Mouse (Mus musculus): ENCODE data around the gene Bcl2l13.
"Not testable (repeated sequence)": the region's sequence is repeated elsewhere in the genome, so short reads cannot be mapped to it uniquely, and the experiment has no call there.

Bcl2l13 gene

GRCm38 (mm10) chr6:120830056-120830455 lies 6.0 kb upstream of the Bcl2l13 start:
- DNase-seq (ENCODE audit: extremely low spot score, low read depth, low spot score), result no peak

GRCm38 (mm10) chr6:120830866-120831608 lies 5.0 kb upstream of the Bcl2l13 start:
- no peak for DNase-seq (ENCODE audit: extremely low spot score, low read depth, low spot score)

- no peak for DNase-seq (ENCODE audit: extremely low spot score, low read depth, low spot score)
These were observed 3.9 kb upstream of the Bcl2l13 start for GRCm38 (mm10) chr6:120832097-120832496.

- no peak for DNase-seq (ENCODE audit: extremely low spot score, low read depth, low spot score)
These were observed 1.2 kb upstream of the Bcl2l13 start for GRCm38 (mm10) chr6:120834766-120835321.

- no peak for DNase-seq (ENCODE audit: extremely low spot score, low read depth, low spot score)
These were observed 558 bp downstream of the Bcl2l13 start for GRCm38 (mm10) chr6:120836389-120837151.

- DNase-seq (ENCODE audit: extremely low spot score, low read depth, low spot score), result no peak
These were observed 1.1 kb downstream of the Bcl2l13 start for GRCm38 (mm10) chr6:120837152-120837530.

GRCm38 (mm10) chr6:120840258-120840657 lies 4.2 kb downstream of the Bcl2l13 start:
- DNase-seq (ENCODE audit: extremely low spot score, low read depth, low spot score), result no peak

- DNase-seq (ENCODE audit: extremely low spot score, low read depth, low spot score), result no peak
These were observed 5.7 kb downstream of the Bcl2l13 start for GRCm38 (mm10) chr6:120841754-120842153.

- DNase-seq (ENCODE audit: extremely low spot score, low read depth, low spot score), result not testable (repeated sequence)
These were observed 14.7 kb downstream of the Bcl2l13 start for GRCm38 (mm10) chr6:120850720-120851119.

- no peak for DNase-seq (ENCODE audit: extremely low spot score, low read depth, low spot score)
These were observed 18.4 kb downstream of the Bcl2l13 start for GRCm38 (mm10) chr6:120854413-120854812.

GRCm38 (mm10) chr6:120858217-120858711 lies 22.3 kb downstream of the Bcl2l13 start:
- no peak for DNase-seq (ENCODE audit: extremely low spot score, low read depth, low spot score)

- no peak for DNase-seq (ENCODE audit: extremely low spot score, low read depth, low spot score)
These were observed 24.1 kb downstream of the Bcl2l13 start for GRCm38 (mm10) chr6:120860079-120860478.

GRCm38 (mm10) chr6:120866051-120866814 lies 30.2 kb downstream of the Bcl2l13 start:
- DNase-seq (ENCODE audit: extremely low spot score, low read depth, low spot score), result no peak

GRCm38 (mm10) chr6:120868824-120869223 lies 32.8 kb downstream of the Bcl2l13 start:
- DNase-seq (ENCODE audit: extremely low spot score, low read depth, low spot score), result no peak

GRCm38 (mm10) chr6:120871286-120871685 lies 35.3 kb downstream of the Bcl2l13 start:
- DNase-seq (ENCODE audit: extremely low spot score, low read depth, low spot score), result no peak

- no peak for DNase-seq (ENCODE audit: extremely low spot score, low read depth, low spot score)
These were observed 37.9 kb downstream of the Bcl2l13 start for GRCm38 (mm10) chr6:120873874-120874273.

GRCm38 (mm10) chr6:120879046-120879445 lies 43.0 kb downstream of the Bcl2l13 start:
- no peak for DNase-seq (ENCODE audit: extremely low spot score, low read depth, low spot score)

- no peak for DNase-seq (ENCODE audit: extremely low spot score, low read depth, low spot score)
These were observed 48.4 kb downstream of the Bcl2l13 start for GRCm38 (mm10) chr6:120884436-120884835.

- DNase-seq (ENCODE audit: extremely low spot score, low read depth, low spot score), result no peak
These were observed 50.7 kb downstream of the Bcl2l13 start for GRCm38 (mm10) chr6:120886696-120887095.

- no peak for DNase-seq (ENCODE audit: extremely low spot score, low read depth, low spot score)
These were observed 58.1 kb downstream of the Bcl2l13 start for GRCm38 (mm10) chr6:120894089-120894488.

- DNase-seq (ENCODE audit: extremely low spot score, low read depth, low spot score), result no peak
These were observed 58.5 kb downstream of the Bcl2l13 start for GRCm38 (mm10) chr6:120894524-120894923.

All from hindlimb bud, embryonic 11.5 days (tissue).